Mouse (Mus musculus) lung, adult 2 months (tissue): ENCODE measurements at regions not wholly inside any gene's neighbourhood (a gene's known extent, or its start where the extent isn't known, plus 50 kb on each side); places are given as distances from the start of the nearest gene placed in this dataset.
A peak's percentile ranks its signal among the peaks of the same experiment; 100 is the strongest.

Source experiments
- DNase-seq: peaks from one replicate; pipeline ENCODE4 v3.0.0; 2022
- H3K4me1 ChIP-seq: fragments of 200-500 bp; 2 replicates; pipeline ENCODE4 v1.6.1; 2011; ENCODE audit warnings: low read length; ENCODE audit not compliant: control insufficient read depth, insufficient read depth
- H3K4me3 ChIP-seq: fragments of 200-500 bp; replicated peaks from 2 replicates; pipeline ENCODE3; 2011; ENCODE audit warnings: low read depth, mild to moderate bottlenecking, control low read depth, low read length; ENCODE audit errors: extremely low read depth
- CTCF ChIP-seq: fragments of 200-500 bp; IDR thresholded peaks from 2 replicates; pipeline ENCODE4 v1.5.1; 2011; ENCODE audit warnings: mild to moderate bottlenecking, low read length, control low read depth; ENCODE audit not compliant: insufficient read depth
- POLR2A ChIP-seq: fragments of 200-500 bp; IDR thresholded peaks from 2 replicates; pipeline ENCODE4 v1.6.1; 2011; ENCODE audit warnings: low read depth, mild to moderate bottlenecking, control low read depth, low read length, borderline replicate concordance; ENCODE audit errors: extremely low read depth
- WGBS: fragments of 180-500 bp; shearing (Covaris S2); methylation state at CpG from one replicate; pipeline ENCODE4 v1.1.7; 2018; 5-methylcytosine and 5-hydroxymethylcytosine counted together

GRCm38 (mm10) chr15:37166744-37167143 lies 159.2 kb upstream of the Zfp706 start:
- 71% methylated on average over 3 of the region's 3 CpGs for WGBS
- Histone ChIP-seq H3K4me1 (peaks cover 4% of the 10 kb centered on the region; the same call in 1 of the 2 replicates), H3K4me3 (no peak overlapping the region)
- DNase-seq: no peak
- no peak for TF ChIP-seq POLR2A
- no peak for TF ChIP-seq CTCF

- no peak overlapping the region for H3K4me3 ChIP-seq
- TF ChIP-seq CTCF: no peak
- TF ChIP-seq POLR2A: no peak
- peak; percentile 56 for DNase-seq
- H3K4me1 ChIP-seq: peaks cover 4% of the 10 kb centered on the region; the same call in 1 of the 2 replicates
- WGBS: 18% methylated on average over 12 of the region's 12 CpGs
Observed at GRCm38 (mm10) chr15:37165887-37166507, 158.4 kb upstream of the Zfp706 start.

- no peak for TF ChIP-seq POLR2A
- WGBS: 54% methylated on average over 2 of the region's 2 CpGs
- DNase-seq: peak; percentile 34
- peaks cover 4% of the 10 kb centered on the region; the same call in 1 of the 2 replicates for H3K4me1 ChIP-seq
- H3K4me3 ChIP-seq: no peak overlapping the region
Observed at GRCm38 (mm10) chr15:37165216-37165615, 157.6 kb upstream of the Zfp706 start.

- Histone ChIP-seq H3K4me1 (peaks cover 4% of the 10 kb centered on the region; the same call in 1 of the 2 replicates), H3K4me3 (no peak overlapping the region)
- no peak for DNase-seq
- WGBS: 55% methylated on average over 15 of the region's 15 CpGs
- TF ChIP-seq POLR2A (no peak), CTCF (no peak)
Observed at GRCm38 (mm10) chr15:37164191-37165135, 156.9 kb upstream of the Zfp706 start.

- TF ChIP-seq CTCF: no peak
- TF ChIP-seq POLR2A: no peak
- no peak overlapping the region for H3K4me3 ChIP-seq
- no peaks in the 10 kb centered on the region for H3K4me1 ChIP-seq
- 73% methylated on average over 4 of the region's 4 CpGs for WGBS
- DNase-seq: no peak
Observed at GRCm38 (mm10) chr15:37159956-37160355, 152.4 kb upstream of the Zfp706 start.

GRCm38 (mm10) chr15:37159349-37159748 lies 151.8 kb upstream of the Zfp706 start:
- Histone ChIP-seq H3K4me3 (no peak overlapping the region), H3K4me1 (no peaks in the 10 kb centered on the region)
- WGBS: 22% methylated on average over 4 of the region's 4 CpGs
- TF ChIP-seq CTCF: no peak
- no peak for TF ChIP-seq POLR2A
- DNase-seq: peak; percentile 9

GRCm38 (mm10) chr15:37157386-37157785 lies 149.8 kb upstream of the Zfp706 start:
- no peak overlapping the region for H3K4me3 ChIP-seq
- no peak for DNase-seq
- 55% methylated on average over 4 of the region's 4 CpGs for WGBS
- TF ChIP-seq CTCF (no peak), POLR2A (no peak)
- H3K4me1 ChIP-seq: no peaks in the 10 kb centered on the region

- 77% methylated on average over 4 of the region's 4 CpGs for WGBS
- Histone ChIP-seq H3K4me3 (no peak overlapping the region), H3K4me1 (no peaks in the 10 kb centered on the region)
- TF ChIP-seq CTCF: no peak
- no peak for TF ChIP-seq POLR2A
- DNase-seq: no peak
Observed at GRCm38 (mm10) chr15:37154934-37155333, 147.4 kb upstream of the Zfp706 start.

- 84% methylated on average over 6 of the region's 6 CpGs for WGBS
- TF ChIP-seq CTCF (no peak), POLR2A (no peak)
- no peak overlapping the region for H3K4me3 ChIP-seq
- DNase-seq: no peak
- H3K4me1 ChIP-seq: no peaks in the 10 kb centered on the region
Observed at GRCm38 (mm10) chr15:37153177-37153576, 145.6 kb upstream of the Zfp706 start.

- Histone ChIP-seq H3K4me3 (peak overlapping the region; percentile 82), H3K4me1 (no peaks in the 10 kb centered on the region)
- DNase-seq: peak; percentile 77
- TF ChIP-seq CTCF (no peak), POLR2A (peak; percentile 48; the same call in 1 of the 2 replicates)
- 4% methylated on average over 35 of the region's 35 CpGs for WGBS
Observed at GRCm38 (mm10) chr15:37135590-37136164, 128.1 kb upstream of the Zfp706 start.
